Mouse (Mus musculus) intestine, embryonic 16.5 days (tissue): ENCODE data around the gene Pglyrp1. TPM values are rescaled to one million over a fixed set of nuclear protein-coding genes. Genes with fewer than 3 reads are reported as not detected.

Experiments used
- polyA plus RNA-seq: library from polyadenylated mRNA; unstranded; fragments of >200 nt; fragmentation: Nextera tagmentation; extraction: Ambion mirVana; gene quantifications from 2 replicates; pipeline ENCODE4 v1.2.1, GENCODE M21; 2015

Gene Pglyrp1
- polyA plus RNA-seq, 1 experiment from 2014 or later = 101 TPM

Other genes starting within 250 kb of the Pglyrp1 start
- not detected in 2 replicates for gene Psg21, start 214.6 kb upstream of the Pglyrp1 start, polyA plus RNA-seq
- gene Psg20, start 185.1 kb upstream of the Pglyrp1 start, polyA plus RNA-seq = not detected in 2 replicates
- not detected in 2 replicates for gene Psg22, start 153.2 kb upstream of the Pglyrp1 start, polyA plus RNA-seq
- gene Psg19, start 72.8 kb upstream of the Pglyrp1 start, polyA plus RNA-seq = not detected in 2 replicates
- gene Psg17, start 49.7 kb upstream of the Pglyrp1 start, polyA plus RNA-seq = 0.06 and 0.09 TPM in 2 replicates
- gene Mill2, start 31.4 kb upstream of the Pglyrp1 start, polyA plus RNA-seq = 1.1 and 1.3 TPM in 2 replicates
- gene Ccdc61, start 39.1 kb downstream of the Pglyrp1 start, polyA plus RNA-seq = 23.7 and 24.7 TPM in 2 replicates
- gene Nova2, start 54.6 kb downstream of the Pglyrp1 start, polyA plus RNA-seq = 0.34 and 0.40 TPM in 2 replicates
- not detected in 2 replicates for gene Nanos2, start 116.1 kb downstream of the Pglyrp1 start, polyA plus RNA-seq
- 1.7 TPM in 2 replicates for gene Mypop, start 119.9 kb downstream of the Pglyrp1 start, polyA plus RNA-seq
- 17.0 and 17.1 TPM in 2 replicates for gene Irf2bp1, start 132.7 kb downstream of the Pglyrp1 start, polyA plus RNA-seq
- gene Foxa3, start 152.2 kb downstream of the Pglyrp1 start, polyA plus RNA-seq = 28.5 and 30.8 TPM in 2 replicates
- gene Sympk, start 153.0 kb downstream of the Pglyrp1 start, polyA plus RNA-seq = 23.5 and 24.1 TPM in 2 replicates
- gene Rsph6a, start 183.4 kb downstream of the Pglyrp1 start, polyA plus RNA-seq = 0.05 TPM in 1 of 2 replicates, not detected in the other
- 6.4 and 6.7 TPM in 2 replicates for gene Dmwd, start 204.9 kb downstream of the Pglyrp1 start, polyA plus RNA-seq
- 54.6 and 59.3 TPM in 2 replicates for gene Dmpk, start 212.5 kb downstream of the Pglyrp1 start, polyA plus RNA-seq
- gene Six5, start 223.3 kb downstream of the Pglyrp1 start, polyA plus RNA-seq = 7.3 and 7.5 TPM in 2 replicates
- 1.5 and 2.1 TPM in 2 replicates for gene Gm4969, start 247.0 kb downstream of the Pglyrp1 start, polyA plus RNA-seq
- gene Fbxo46, start 248.5 kb downstream of the Pglyrp1 start, polyA plus RNA-seq = 10.8 and 11.0 TPM in 2 replicates